Mouse (Mus musculus): ENCODE measurements around the gene RPS10-NUDT3. TPM values are rescaled to one million over a fixed set of nuclear protein-coding genes. Genes with fewer than 3 reads are reported as not detected.
A peak's percentile ranks its signal among the peaks of the same experiment; 100 is the strongest.

The RPS10-NUDT3 gene
- total RNA-seq, 1 experiment = not detected

DNA sequence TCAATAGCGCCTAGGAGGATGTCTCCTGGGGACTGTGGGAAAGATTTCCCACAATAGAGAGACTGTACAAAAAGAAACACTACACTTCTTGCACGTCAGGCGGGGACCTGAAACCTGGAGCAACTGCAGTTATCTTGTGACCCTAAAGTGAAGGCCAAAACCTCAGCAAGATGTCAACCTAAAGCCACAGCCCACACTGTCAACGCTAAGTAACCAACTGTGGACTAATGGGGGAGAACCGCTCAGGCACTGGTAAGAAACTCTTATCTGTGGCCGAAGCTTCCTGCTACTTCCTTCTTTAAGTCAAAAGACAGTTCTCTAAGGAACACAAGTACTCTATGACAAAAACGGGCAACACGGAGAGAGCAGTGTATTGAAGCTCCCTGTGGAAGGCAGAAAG lies 46.8 kb downstream of the RPS10-NUDT3 start:
- peaks cover 8% of the 10 kb centered on the region; the same call in 1 of the 2 replicates for H3K36me3 ChIP-seq (ENCODE audit: control insufficient read depth, insufficient read depth, low read length, poor library complexity, severe bottlenecking)
- H3K4me3 ChIP-seq (ENCODE audit: insufficient read depth in 1 of 2, low read depth in 1 of 2, low read length in 2 of 2, poor library complexity in 1 of 2, severe bottlenecking in 1 of 2) = no peak overlapping the region
- no peaks in the 10 kb centered on the region for H3K9me3 ChIP-seq (ENCODE audit: control insufficient read depth, insufficient read depth, low read depth, low read length)
- TF ChIP-seq ZNF384 (IDR thresholded peaks at IDR 0.05; ENCODE audit: low read depth, low read length) (no peak), ZC3H11A (IDR thresholded peaks at IDR 0.05; ENCODE audit: borderline replicate concordance, low read depth, low read length) (no peak), MAFK (IDR thresholded peaks at IDR 0.05; ENCODE audit: insufficient read depth, low read depth, low read length) (no peak), CHD2 (IDR thresholded peaks at IDR 0.05; ENCODE audit: low read depth, low read length) (no peak), HCFC1 (IDR thresholded peaks at IDR 0.05; ENCODE audit: borderline replicate concordance, insufficient read depth, low read length) (no peak)
- H3K27ac ChIP-seq (ENCODE audit: insufficient read depth, low read depth, low read length, poor library complexity, severe bottlenecking) = no peak overlapping the region
- peaks cover 0 to 8% of the 10 kb centered on the region in 2 experiments; a peak in 3 of 4 replicates for H3K4me1 ChIP-seq (ENCODE audit: control insufficient read depth in 2 of 2, insufficient read depth in 2 of 2, low read length in 2 of 2, poor library complexity in 1 of 2)
- DNase-seq (ENCODE audit: low read depth, low spot score) = no peak
- in situ Hi-C loops (cut with MboI; ENCODE audit: low sequenced_read_pairs in 2 of 2, unreplicated experiment in 2 of 2) = no loop called here
- no peak overlapping the region for H3K9ac ChIP-seq (ENCODE audit: insufficient read depth, low read depth, low read length, poor library complexity, severe bottlenecking)

DNA sequence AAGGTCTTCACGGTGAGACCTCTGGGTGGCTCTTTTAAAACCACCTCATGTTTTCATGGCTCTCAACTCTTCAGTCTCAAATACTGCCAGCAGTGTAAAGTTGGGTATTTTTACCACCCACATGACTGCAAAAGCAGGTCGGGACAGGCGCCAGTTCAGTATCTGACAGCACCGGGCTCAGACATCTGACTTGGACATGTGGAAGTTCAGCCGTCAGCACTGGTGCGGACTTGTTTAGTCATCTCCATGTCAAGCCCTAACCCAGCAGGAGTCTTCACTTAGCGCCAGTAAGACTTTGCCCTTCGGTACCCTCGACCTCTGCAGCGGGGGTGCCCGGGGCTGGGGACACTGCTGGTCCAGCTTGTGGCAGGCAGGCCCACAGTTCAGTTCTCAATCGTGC lies 47.8 kb downstream of the RPS10-NUDT3 start:
- no peak overlapping the region for H3K9ac ChIP-seq (ENCODE audit: insufficient read depth, low read depth, low read length, poor library complexity, severe bottlenecking)
- peaks cover 13% of the 10 kb centered on the region; the same call in 1 of the 2 replicates for H3K36me3 ChIP-seq (ENCODE audit: control insufficient read depth, insufficient read depth, low read length, poor library complexity, severe bottlenecking)
- no peak for TF ChIP-seq MAFK (IDR thresholded peaks at IDR 0.05; ENCODE audit: insufficient read depth, low read depth, low read length)
- no peak for TF ChIP-seq HCFC1 (IDR thresholded peaks at IDR 0.05; ENCODE audit: borderline replicate concordance, insufficient read depth, low read length)
- TF ChIP-seq ZNF384 (IDR thresholded peaks at IDR 0.05; ENCODE audit: low read depth, low read length) = no peak
- no peak for TF ChIP-seq ZC3H11A (IDR thresholded peaks at IDR 0.05; ENCODE audit: borderline replicate concordance, low read depth, low read length)
- TF ChIP-seq CHD2 (IDR thresholded peaks at IDR 0.05; ENCODE audit: low read depth, low read length) = no peak
- H3K27ac ChIP-seq (ENCODE audit: insufficient read depth, low read depth, low read length, poor library complexity, severe bottlenecking) = no peak overlapping the region
- DNase-seq (ENCODE audit: low read depth, low spot score) = no peak
- no peaks in the 10 kb centered on the region for H3K9me3 ChIP-seq (ENCODE audit: control insufficient read depth, insufficient read depth, low read depth, low read length)
- peaks cover 4 to 13% of the 10 kb centered on the region in 2 experiments; a peak in 3 of 4 replicates for H3K4me1 ChIP-seq (ENCODE audit: control insufficient read depth in 2 of 2, insufficient read depth in 2 of 2, low read length in 2 of 2, poor library complexity in 1 of 2)
- H3K4me3 ChIP-seq (ENCODE audit: insufficient read depth in 1 of 2, low read depth in 1 of 2, low read length in 2 of 2, poor library complexity in 1 of 2, severe bottlenecking in 1 of 2) = no peak overlapping the region
- in situ Hi-C loops (cut with MboI; ENCODE audit: low sequenced_read_pairs in 2 of 2, unreplicated experiment in 2 of 2) = no loop called here

GRCm38 (mm10) chr17:27586661-27587060 lies 48.4 kb downstream of the RPS10-NUDT3 start:
- H3K27ac ChIP-seq (ENCODE audit: insufficient read depth, low read depth, low read length, poor library complexity, severe bottlenecking) = no peak overlapping the region
- no peak for TF ChIP-seq ZNF384 (IDR thresholded peaks at IDR 0.05; ENCODE audit: low read depth, low read length)
- no peak for TF ChIP-seq CHD2 (IDR thresholded peaks at IDR 0.05; ENCODE audit: low read depth, low read length)
- TF ChIP-seq ZC3H11A (IDR thresholded peaks at IDR 0.05; ENCODE audit: borderline replicate concordance, low read depth, low read length) = no peak
- no peak for TF ChIP-seq HCFC1 (IDR thresholded peaks at IDR 0.05; ENCODE audit: borderline replicate concordance, insufficient read depth, low read length)
- no peak for TF ChIP-seq MAFK (IDR thresholded peaks at IDR 0.05; ENCODE audit: insufficient read depth, low read depth, low read length)
- in situ Hi-C loops (cut with MboI; ENCODE audit: low sequenced_read_pairs in 2 of 2, unreplicated experiment in 2 of 2) = no loop called here

GRCm38 (mm10) chr17:27583185-27583894 lies 51.7 kb downstream of the RPS10-NUDT3 start:
- Histone ChIP-seq H3K9ac (ENCODE audit: insufficient read depth, low read depth, low read length, poor library complexity, severe bottlenecking) (no peak overlapping the region), H3K36me3 (ENCODE audit: control insufficient read depth, insufficient read depth, low read length, poor library complexity, severe bottlenecking) (peaks cover 26% of the 10 kb centered on the region), H3K4me3 (ENCODE audit: insufficient read depth in 1 of 2, low read depth in 1 of 2, low read length in 2 of 2, poor library complexity in 1 of 2, severe bottlenecking in 1 of 2) (no peak overlapping the region), H3K4me1 (ENCODE audit: control insufficient read depth in 2 of 2, insufficient read depth in 2 of 2, low read length in 2 of 2, poor library complexity in 1 of 2) (peaks cover 4 to 22% of the 10 kb centered on the region in 2 experiments; a peak in 2 of 4 replicates), H3K9me3 (ENCODE audit: control insufficient read depth, insufficient read depth, low read depth, low read length) (no peaks in the 10 kb centered on the region), H3K27ac (ENCODE audit: insufficient read depth, low read depth, low read length, poor library complexity, severe bottlenecking) (peak overlapping the region; percentile 27; the same call in 1 of the 2 replicates)
- in situ Hi-C loops (cut with MboI; ENCODE audit: low sequenced_read_pairs in 2 of 2, unreplicated experiment in 2 of 2) = no loop called here
- TF ChIP-seq CHD2 (IDR thresholded peaks at IDR 0.05; ENCODE audit: low read depth, low read length) = no peak
- no peak for TF ChIP-seq MAFK (IDR thresholded peaks at IDR 0.05; ENCODE audit: insufficient read depth, low read depth, low read length)
- no peak for TF ChIP-seq ZC3H11A (IDR thresholded peaks at IDR 0.05; ENCODE audit: borderline replicate concordance, low read depth, low read length)
- no peak for TF ChIP-seq HCFC1 (IDR thresholded peaks at IDR 0.05; ENCODE audit: borderline replicate concordance, insufficient read depth, low read length)
- no peak for TF ChIP-seq ZNF384 (IDR thresholded peaks at IDR 0.05; ENCODE audit: low read depth, low read length)
- DNase-seq (ENCODE audit: low read depth, low spot score) = no peak

More at GRCm38 (mm10) chr17:27586661-27587060, 48.4 kb downstream of the RPS10-NUDT3 start:
- peaks cover 4 to 18% of the 10 kb centered on the region in 2 experiments; a peak in 3 of 4 replicates for H3K4me1 ChIP-seq (ENCODE audit: control insufficient read depth in 2 of 2, insufficient read depth in 2 of 2, low read length in 2 of 2, poor library complexity in 1 of 2)
- no peaks in the 10 kb centered on the region for H3K9me3 ChIP-seq (ENCODE audit: control insufficient read depth, insufficient read depth, low read depth, low read length)
- no peak overlapping the region for H3K4me3 ChIP-seq (ENCODE audit: insufficient read depth in 1 of 2, low read depth in 1 of 2, low read length in 2 of 2, poor library complexity in 1 of 2, severe bottlenecking in 1 of 2)
- H3K36me3 ChIP-seq (ENCODE audit: control insufficient read depth, insufficient read depth, low read length, poor library complexity, severe bottlenecking) = peaks cover 17% of the 10 kb centered on the region
- DNase-seq (ENCODE audit: low read depth, low spot score) = no peak
- no peak overlapping the region for H3K9ac ChIP-seq (ENCODE audit: insufficient read depth, low read depth, low read length, poor library complexity, severe bottlenecking)
